Mouse (Mus musculus) adrenal gland, postnatal 36 days (tissue): ENCODE measurements around the gene Epx. TPM values are rescaled to one million over a fixed set of nuclear protein-coding genes. Genes with fewer than 3 reads are reported as not detected.

Experiments used
- DNase-seq, 2 experiments: peaks; one replicate each; pipeline ENCODE4 v3.0.0; 2021; ENCODE audit warnings: mixed read lengths in 1 of 2
- long read RNA-seq, 2 experiments: library from polyadenylated mRNA; stranded (forward); transcript quantifications; one replicate each; pipeline ENCODE4 v2.0.0; 2021; ENCODE audit warnings: borderline sequencing depth in 2 of 2
- total RNA-seq, 2 experiments: library from RNA; stranded (reverse); gene quantifications; 2 replicates each; pipeline ENCODE4 v1.2.3; 2021

The Epx gene
- total RNA-seq, result not detected
- long read RNA-seq, experiment 1, result 0 reads
- long read RNA-seq, experiment 2, result 0 reads

- no peak for DNase-seq
Observed at GRCm38 (mm10) chr11:87875436-87875835, at the start of gene Epx. Gene Epx, minus strand, starts transcription at chr11:87875536.

GRCm38 (mm10) chr11:87920966-87921365, 45.6 kb upstream of the Epx start, which contains the start of gene Olfr464:
Gene Olfr464, minus strand, starts transcription at chr11:87920967.
- DNase-seq, result peak; percentile 34 to 38

- no peak for DNase-seq
Observed at GRCm38 (mm10) chr11:87920301-87920700, 45.0 kb upstream of the Epx start.

- DNase-seq, result no peak
Observed at GRCm38 (mm10) chr11:87916005-87916404, 40.7 kb upstream of the Epx start.

GRCm38 (mm10) chr11:87904331-87904730, 29.0 kb upstream of the Epx start:
- no peak for DNase-seq

GRCm38 (mm10) chr11:87897287-87897686, 22.0 kb upstream of the Epx start, which contains the start of gene Olfr463:
Gene Olfr463, minus strand, starts transcription at chr11:87897387.
- no peak for DNase-seq

GRCm38 (mm10) chr11:87892168-87892567, 16.8 kb upstream of the Epx start, which contains the start of gene Olfr462:
Gene Olfr462, minus strand, starts transcription at chr11:87892268.
- no peak for DNase-seq

- no peak for DNase-seq
Observed at GRCm38 (mm10) chr11:87884856-87885255, 9.5 kb upstream of the Epx start.

GRCm38 (mm10) chr11:87883493-87883892, 8.2 kb upstream of the Epx start:
- no peak for DNase-seq

- DNase-seq, result no peak
Observed at GRCm38 (mm10) chr11:87881714-87882113, 6.4 kb upstream of the Epx start.

GRCm38 (mm10) chr11:87879826-87880225, 4.5 kb upstream of the Epx start:
- no peak for DNase-seq

- no peak for DNase-seq
Observed at GRCm38 (mm10) chr11:87871766-87872165, 3.6 kb downstream of the Epx start.

- DNase-seq, result no peak
Observed at GRCm38 (mm10) chr11:87870096-87870495, 5.2 kb downstream of the Epx start.

- peak; percentile 18 to 26 for DNase-seq
Observed at GRCm38 (mm10) chr11:87866891-87867290, 8.4 kb downstream of the Epx start.

GRCm38 (mm10) chr11:87862805-87863204, 12.5 kb downstream of the Epx start:
- DNase-seq, result no peak

- no peak for DNase-seq
Observed at GRCm38 (mm10) chr11:87860426-87860825, 14.9 kb downstream of the Epx start.

- DNase-seq, result no peak
Observed at GRCm38 (mm10) chr11:87859273-87859672, 16.1 kb downstream of the Epx start.

GRCm38 (mm10) chr11:87854550-87854949, 20.8 kb downstream of the Epx start:
- no peak for DNase-seq

GRCm38 (mm10) chr11:87853597-87853954, 21.8 kb downstream of the Epx start:
- DNase-seq, result peak; percentile 7

GRCm38 (mm10) chr11:87852690-87853596, 22.4 kb downstream of the Epx start, which contains the start of gene Mks1:
Gene Mks1, plus strand, starts transcription at chr11:87853215.
- peak; percentile 93 to 95 for DNase-seq

GRCm38 (mm10) chr11:87847884-87848283, 27.5 kb downstream of the Epx start:
- DNase-seq, result no peak

GRCm38 (mm10) chr11:87846968-87847600, 28.3 kb downstream of the Epx start:
- no peak for DNase-seq

- no peak for DNase-seq
Observed at GRCm38 (mm10) chr11:87841436-87841835, 33.9 kb downstream of the Epx start.
